Mouse (Mus musculus) cerebellum, adult 18-20 months (tissue): ENCODE measurements at regions not wholly inside any gene's neighbourhood (a gene's known extent, or its start where the extent isn't known, plus 50 kb on each side); places are given as distances from the start of the nearest gene placed in this dataset.

Experiments used
- DNase-seq, 2 experiments: peaks; one replicate each; pipeline ENCODE4 v3.0.0; 2021

DNA sequence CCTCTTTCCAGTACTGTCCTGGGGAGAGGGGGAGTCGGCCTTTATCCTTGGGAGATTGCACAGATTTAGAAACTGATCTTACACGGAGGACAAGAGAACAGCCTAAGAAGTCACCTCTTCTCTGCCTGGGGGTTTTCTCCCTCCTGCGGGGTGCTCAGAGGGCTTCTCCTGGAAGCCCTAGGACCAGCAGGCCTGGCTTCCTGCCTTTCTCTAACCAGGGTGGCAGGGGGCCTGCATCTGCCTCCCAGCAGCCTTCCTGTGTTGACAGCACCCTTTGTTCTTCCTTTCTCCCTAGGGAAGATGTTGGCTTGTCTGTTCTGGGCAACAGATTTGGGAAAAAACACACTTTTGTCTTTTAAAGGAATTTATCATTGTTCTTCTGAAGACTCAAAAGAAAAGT is 153.0 kb upstream of the Tgfbr2 start:
- no peak for DNase-seq

DNA sequence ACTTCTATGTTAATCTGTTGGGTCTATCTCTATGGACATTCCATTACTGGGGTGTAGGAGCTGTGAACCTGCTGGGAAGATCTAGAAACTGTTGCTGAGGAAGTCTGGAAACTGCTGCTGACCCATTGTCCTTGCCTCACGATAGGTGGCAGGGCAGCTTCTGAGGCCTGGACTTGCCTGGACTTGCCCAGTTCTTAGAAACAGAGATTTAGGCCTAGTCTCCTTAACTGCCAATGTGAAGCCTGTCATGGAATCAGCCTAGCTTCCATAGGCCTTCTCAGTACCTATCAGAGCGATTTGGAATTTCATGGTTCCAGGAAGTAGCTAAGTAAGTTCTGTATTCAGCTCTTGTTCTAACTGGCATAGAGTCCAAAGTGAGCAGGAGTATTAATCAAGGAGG is 151.9 kb upstream of the Tgfbr2 start:
- DNase-seq, result no peak

DNA sequence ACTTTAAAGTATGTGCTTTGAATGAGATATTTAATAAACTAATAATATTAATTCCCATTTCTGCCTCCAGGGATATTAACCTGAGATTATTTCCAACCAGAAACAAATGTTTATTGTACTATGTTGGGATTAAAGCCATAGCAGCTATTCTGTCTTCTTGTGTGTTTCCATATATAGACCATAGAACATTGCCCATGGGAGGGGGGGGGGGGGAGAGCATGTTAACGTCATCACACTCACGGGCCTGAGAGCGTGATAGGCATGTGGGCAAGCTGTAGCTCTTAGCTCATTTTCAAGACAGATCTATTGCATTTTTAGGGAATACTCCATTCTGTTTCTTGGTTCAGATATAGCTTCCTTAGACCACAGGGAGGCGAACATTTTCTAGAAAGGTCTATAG is 149.8 kb upstream of the Tgfbr2 start:
- DNase-seq, result no peak

DNA sequence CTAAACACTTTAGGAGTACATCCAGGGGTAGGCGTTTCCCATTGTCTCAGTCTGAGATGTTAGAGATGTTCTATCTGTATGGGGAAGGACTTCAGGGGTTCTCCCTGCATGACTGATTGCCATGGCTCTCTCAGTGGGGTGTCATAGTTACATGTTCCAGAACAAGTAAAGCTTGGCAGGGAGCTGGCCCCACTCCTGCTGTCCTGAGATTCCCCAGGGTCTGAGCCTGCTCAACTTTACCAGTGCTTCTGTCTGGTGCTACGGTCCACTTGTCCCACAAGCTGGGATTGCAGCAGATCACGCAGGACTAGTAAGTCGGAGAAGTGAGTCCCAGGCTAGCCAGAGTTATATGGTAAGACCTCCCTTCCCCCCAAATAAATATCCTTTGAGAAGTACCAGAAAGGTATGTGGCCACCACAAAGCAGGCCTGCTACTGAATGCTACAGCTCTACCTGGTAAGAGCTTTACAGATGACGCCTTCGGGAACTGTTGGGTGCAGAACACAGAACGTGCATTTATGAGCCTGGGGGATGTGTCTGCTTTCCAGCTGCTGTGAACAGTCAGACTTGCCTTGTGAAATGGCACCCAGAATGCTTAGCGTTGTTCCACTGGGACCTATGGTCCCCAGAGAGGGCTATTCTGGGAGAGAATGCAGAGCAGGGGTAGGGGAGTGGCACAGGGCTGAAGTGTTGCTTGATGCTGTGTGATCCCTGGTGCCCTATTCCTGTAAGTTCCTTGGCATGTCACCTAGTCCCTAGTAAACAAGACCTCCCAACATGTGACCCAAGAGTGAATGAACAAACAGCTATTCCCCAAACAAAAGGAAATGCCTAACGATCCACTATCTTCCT is 148.9 kb upstream of the Tgfbr2 start:
- DNase-seq, result no peak

DNA sequence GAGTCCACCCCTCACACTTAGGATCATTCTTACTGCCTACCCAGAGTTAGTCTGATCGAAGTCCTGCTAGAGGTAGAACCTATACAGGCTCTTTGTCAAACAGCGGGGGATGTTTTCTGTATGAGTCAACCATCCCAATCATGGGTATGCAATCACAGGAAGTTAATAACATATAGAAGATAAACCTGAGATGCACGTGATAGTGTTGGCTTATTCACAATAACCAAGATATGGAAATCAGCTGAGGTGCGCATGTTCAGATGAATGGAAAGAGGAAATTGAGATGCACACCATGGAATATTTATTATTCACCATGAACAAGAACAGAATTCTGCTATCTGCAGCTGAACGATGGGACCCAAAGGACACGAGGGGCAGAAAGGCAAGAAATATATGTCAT is 146.7 kb upstream of the Tgfbr2 start:
- DNase-seq, result no peak

DNA sequence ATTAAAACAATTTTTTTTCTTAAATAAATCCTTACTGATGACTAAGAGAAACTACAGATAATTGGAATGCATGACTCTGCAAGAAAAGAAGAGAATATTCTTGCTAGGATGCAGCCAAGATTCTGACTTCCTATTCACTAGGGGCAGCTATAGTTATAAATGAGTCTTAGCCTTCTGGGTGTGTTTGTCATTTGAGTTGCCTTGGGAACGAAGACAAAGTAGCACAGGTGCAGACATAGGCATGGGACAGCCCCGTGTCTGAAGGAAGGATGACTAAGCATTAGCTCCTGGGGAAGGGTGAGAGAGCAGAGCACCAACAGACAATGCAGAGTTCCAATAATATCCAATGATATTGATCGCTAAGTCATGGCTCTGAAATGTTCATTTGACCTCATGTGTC is 144.3 kb upstream of the Tgfbr2 start:
- DNase-seq, result no peak

DNA sequence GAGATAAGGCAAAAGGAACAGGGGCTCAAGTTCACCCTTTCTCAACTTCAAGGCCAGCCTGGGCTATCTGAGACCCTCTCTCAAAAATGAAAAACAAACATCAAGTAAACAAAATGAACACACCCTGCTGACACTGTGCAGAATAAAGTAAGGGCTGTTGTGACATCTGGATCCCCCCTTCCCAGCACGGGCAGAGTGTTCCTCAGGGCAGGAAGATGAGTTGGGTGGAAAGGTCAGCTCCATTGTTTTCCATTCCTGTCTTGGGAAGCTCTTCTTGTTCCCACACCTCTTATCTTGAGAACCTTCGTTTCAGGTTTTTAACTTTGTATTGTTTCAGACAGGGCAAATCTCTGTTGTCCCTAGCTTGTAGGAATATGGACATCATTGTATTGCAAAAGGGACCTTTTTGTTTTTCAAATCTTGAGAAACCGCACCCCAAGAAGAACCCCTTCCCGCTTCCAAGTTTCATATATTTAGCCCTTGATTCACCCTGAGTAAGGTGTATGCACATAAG is 141.5 kb upstream of the Tgfbr2 start:
- no peak for DNase-seq

DNA sequence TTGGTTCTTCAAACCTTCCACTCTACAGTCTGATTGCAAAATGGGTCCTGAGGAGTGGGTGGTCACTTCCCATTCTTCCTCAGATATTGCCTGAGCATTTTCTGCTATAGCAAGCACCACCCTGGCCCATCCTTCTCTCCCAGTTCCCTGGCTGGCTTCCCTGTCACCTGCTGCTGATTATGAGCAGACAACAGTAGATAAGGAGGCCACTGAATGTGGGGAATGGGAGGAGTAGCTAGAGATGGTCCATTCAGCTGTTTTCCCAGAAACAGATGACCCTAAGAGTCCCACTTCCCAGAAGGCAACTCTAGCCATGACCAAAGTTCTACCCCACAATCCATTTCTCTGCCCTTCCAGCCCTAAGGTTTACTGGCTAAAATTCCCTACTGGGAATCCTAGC is 139.6 kb upstream of the Tgfbr2 start:
- DNase-seq, result no peak

DNA sequence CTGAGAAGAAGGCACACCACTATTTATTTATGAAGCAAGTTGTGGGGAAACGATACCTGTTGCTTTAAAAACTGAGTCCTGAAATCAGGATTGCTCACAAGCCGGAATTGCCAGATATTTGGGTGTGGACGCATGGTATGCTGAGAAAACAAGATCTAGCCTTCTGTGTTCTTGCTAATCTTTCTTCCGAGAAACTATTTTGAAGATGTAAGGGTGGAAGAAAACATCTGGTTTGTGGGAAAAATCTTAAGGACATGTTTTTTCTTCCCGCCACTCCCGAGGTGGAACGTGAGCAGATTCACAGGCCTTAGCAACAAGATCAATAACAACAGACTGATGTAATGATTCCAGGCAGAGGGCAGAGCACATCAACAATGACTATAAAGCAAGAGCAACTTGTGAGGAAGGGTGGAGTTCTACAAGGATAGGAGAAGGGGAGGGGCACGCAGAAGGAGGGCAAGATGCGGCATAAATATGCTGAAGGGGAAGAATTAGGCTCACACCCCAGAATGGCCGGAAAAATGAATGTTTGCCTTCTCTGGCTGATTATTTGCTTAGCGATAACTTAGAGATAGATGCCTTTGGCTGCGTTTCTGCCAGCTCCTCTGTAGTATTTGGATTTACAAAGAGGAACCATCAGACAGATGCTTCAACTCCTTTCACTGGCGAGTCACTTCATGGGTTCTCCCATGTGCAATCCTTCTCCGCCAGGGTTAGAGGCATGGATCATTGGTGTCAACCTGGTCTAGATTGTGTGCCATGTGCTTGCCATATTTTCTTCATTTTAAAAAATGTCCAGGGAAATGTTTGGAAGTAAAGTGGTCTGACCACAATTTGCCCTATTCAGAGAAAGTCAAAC is 139.0 kb upstream of the Tgfbr2 start:
- no peak for DNase-seq

DNA sequence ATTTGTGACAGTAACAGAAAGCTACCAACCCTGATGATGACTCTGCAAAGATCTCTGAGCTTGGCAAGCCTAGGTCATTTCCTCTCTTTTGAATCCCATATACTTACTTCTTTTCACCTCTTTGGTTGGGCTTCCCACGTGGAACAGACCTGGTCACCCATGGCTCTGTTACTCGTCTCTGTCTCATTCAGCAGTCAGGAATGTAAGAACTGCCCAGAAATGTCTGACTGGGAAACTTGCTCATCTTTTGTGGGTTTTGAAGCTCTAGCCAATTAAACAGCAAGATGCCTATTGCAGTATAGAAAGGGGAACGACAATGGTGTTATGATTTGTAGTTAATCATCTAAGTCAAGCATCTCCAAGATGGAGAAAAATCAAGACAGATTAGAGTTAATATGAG is 136.2 kb upstream of the Tgfbr2 start:
- no peak for DNase-seq

DNA sequence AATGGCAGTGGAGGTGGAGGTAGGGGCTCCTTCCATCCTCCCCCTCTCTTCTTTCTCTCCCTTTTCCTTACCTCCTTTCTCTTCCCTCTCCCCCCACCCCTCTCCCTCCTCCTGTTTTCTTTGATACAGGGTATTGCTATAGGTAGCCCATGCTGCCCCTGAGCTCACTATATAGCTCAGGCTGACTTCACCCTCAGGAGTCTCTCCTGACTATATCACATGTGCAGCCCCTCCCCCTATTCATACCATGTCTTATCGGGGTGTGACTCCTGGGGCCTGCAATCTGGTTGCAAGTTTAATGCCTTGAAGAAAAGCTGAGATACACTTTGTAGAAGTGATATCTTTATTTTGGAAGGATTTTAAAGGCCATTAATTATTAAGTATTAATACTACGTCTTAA is 126.4 kb upstream of the Tgfbr2 start:
- DNase-seq, result no peak

DNA sequence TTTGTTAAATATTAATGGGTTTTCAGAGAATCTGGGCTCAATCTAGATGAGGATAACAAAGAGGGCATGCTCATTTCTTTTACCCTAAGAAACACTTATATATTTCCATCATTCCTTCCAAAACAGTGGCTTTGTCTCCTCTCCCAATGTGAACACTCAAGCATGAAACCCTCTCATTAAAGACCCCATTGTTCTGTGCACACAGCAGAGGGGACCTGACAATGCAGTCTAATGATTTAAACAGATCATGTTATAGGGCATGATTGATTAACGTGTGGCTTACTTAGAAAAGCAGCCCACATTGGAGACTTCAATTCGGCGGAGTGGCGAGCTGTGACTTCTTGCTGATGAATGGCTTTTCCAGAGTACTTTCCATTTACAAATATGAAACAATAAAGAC is 123.6 kb upstream of the Tgfbr2 start:
- DNase-seq, result no peak

DNA sequence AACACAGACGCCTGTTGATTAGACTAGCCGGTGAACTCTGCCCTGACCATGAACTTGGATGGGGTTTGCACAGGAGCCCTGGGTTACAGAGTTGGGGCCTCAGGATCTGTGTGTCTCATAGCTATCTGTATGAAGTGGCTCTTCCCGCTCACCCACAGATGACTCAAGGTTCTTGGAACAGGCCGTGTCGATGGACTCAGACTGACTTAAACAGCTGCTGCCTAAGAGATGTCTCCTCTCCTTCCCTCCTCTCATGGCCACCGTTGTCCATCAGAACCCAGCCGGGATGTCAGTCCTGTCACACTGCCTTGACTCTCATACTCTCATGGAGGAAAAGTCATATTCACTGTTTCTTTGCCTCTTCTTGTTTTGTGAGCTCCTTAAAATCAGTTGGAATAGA is 121.2 kb upstream of the Tgfbr2 start:
- DNase-seq, result no peak

DNA sequence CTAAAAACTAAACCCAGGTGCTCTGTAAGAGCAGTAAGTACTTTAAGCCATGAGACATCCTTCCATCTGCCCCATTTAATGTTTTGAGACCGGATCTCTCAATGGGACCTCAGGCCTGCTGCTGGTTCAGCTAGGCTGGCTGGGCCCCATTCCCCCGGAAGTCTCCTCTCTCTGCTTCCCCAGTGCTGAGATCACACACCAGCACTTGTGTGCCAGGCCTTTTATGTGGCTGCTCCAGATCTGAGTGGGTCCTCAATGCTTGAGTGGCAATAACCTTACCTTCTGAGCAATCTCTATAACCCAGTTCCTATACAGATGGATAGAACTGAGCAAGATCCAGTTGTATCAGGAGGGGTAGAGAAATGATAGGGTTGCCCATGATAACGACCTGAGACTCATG is 118.9 kb upstream of the Tgfbr2 start:
- no peak for DNase-seq

DNA sequence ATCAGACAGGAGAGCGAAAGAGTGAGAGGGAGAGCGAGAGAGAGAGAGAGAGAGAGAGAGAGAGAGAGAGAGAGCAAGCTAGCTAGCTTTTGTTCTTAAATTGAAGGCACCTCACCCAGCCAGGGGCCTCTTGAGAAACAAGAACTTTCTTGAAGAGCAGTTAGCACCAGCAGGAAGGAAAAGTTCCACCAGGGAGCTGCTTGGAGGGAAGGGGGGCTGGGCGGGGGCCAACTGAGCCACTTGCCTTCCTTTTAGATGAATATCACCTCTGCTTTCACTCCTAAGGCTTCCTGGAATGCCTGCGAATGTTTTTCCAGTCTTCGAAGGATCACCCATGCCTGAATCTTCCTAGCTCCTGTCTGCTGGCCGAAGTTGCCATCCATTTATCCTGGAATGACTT is 118.0 kb upstream of the Tgfbr2 start:
- DNase-seq, result no peak

DNA sequence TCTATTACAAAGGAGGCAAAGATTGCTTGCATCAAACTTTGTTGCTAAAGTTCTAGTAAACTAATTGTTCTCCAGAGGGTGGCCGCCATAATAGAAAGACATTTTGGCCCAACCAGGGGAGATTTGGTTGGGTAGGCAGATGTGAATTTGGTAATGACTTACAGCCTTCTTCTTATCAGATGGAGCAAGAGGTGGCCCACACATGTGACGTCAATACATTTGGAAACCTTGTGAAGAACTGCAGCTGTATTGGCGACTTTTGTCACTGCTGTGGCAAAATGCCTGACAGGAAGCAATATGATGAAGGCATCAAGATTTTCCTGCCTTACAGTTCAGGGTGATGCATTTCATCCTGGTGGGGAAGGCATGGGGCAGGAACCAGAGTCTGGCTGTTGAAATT is 116.5 kb upstream of the Tgfbr2 start:
- DNase-seq, result no peak

DNA sequence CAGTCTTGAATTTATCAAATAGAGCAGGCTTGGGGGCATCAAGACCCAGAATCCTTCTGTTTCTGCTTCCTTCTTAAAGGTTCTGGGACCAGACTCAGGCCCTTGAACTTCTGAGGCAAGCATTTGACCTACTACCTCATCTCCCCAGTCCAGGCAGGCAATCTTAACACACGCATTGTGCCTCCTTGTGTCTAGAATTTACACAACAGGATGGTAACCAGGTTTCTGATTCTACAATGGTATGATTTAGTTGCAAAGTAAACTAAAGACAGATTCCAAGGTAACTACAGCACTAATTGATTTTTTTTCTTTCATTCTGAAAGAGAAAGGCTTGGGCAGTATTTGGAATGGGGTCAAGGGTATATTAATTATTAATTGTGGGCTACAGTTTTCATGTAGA is 115.7 kb upstream of the Tgfbr2 start:
- no peak for DNase-seq

DNA sequence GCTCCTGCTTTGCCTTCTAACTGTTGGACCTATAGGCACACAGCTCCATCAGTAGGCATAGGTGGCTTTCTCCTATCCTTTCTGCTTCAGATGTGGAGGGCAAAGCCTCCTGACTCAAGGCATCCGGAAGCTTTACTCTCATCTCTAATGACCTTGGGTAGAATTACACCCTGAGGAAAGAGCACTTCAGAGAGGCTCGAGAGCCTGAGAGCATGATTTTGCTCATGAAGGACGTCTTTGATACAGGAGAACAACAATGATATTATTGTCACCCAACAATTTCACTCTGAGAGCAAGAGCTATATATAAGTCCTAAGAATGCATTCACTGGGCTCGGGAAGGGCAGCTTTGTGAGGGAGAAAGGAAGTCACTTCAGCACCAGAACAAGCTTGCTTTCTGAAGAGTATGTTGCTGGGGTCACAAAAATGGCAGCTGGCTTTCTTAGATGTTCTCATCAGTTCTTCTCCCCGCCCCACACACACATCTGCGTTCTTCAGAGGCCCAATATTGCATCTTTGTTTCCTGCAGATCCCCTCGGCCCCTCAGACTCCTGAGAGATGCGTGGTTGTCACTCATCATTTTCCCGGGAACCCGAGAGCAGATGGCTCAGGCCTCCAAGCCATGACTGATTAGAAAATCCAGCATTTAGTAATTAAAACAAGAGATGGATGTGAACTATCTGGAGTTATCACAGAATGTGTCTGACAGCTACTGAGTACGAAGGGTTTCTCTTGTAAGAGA is 110.7 kb upstream of the Tgfbr2 start:
- DNase-seq, result no peak

DNA sequence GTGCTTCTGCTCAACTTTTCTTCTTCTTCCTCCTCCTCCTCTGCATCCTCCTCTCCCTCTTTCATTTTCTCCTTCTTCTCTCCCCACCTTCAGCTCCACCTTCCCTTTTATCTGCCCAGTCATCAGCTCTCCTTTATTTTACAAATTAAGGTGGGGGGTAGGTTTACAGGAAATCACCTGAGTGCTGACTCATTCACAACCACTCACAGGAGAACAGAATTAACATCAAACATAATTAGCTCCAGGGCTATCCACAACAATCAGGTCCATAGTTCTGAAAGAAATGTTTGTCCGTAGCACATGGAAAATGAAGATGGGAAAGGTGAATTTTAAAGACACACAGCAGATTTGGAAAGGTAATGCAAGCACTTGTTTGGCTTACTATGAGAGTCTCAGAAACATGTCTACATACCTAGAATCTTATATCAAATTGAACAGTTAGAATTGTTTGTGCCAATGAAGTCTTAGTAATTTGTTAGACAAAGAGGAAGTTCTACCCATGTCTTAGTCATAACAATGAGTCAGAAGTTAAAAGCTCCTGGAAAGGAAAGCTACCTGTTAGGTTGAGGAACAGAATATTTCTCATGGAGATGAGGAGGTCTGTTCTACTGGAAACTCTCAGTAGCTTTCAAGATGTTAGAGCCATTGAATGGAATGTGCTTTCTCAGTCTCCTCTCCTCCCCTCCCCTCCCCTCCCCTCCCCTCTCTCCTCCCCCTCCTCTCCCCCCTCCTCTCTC is 108.8 kb upstream of the Tgfbr2 start:
- DNase-seq, result no peak

DNA sequence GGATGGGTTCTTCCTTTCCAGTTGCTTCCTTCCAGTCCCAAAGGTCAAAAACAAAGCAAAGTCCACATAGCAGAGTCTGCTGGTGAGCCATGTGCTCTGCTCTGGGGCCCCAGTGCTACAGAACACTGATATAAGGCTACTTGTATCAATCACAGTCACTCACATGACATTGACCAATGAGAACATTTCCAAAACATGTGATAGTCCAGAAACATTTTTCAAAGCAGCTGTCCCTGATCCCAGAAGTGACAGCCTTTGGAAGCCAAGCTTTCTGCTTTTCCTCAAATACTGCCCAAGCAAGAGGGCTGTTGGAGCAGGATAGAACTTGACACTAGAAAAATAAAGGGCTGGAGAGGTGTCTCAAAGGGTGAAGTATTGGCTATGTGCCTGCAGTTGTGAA is 106.5 kb upstream of the Tgfbr2 start:
- no peak for DNase-seq

DNA sequence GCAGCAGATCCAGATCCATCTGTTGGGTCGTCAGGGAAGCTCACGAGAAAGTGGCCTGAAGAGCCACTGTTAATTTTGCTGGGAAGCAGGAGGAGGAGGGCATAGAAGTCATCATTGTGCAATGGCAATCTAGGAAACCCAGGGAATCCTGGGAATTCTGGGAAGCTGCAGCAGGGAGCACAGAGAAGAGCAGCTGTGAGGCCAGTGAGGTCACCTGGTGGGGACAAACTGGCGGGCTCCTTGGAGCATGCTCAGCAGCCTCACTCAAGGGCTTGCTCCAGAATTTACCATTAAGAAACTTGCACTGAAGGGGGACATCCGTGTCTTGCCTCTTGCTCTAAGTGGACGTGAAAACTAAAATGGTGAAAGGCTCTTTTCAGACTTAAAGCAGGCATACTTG is 105.0 kb upstream of the Tgfbr2 start:
- DNase-seq, result no peak

DNA sequence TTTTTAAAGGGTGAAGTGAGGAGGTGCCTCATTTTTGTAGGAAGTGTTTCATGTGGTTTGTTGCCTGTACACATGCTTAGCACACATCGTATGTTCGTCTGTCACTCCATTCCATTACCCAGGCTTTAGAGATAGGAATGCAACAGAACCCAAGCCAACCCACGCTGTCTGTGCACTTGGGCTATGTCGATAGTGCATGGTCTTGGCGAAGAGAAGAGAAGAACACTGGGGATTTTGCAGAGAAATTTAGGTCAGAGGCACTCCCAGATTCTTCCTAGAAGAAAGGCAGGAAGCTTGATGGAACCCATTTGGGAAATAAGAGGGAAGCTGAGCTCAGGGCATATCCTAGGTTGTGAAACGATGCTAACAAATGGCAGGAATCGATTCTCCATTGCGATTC is 103.7 kb upstream of the Tgfbr2 start:
- no peak for DNase-seq

DNA sequence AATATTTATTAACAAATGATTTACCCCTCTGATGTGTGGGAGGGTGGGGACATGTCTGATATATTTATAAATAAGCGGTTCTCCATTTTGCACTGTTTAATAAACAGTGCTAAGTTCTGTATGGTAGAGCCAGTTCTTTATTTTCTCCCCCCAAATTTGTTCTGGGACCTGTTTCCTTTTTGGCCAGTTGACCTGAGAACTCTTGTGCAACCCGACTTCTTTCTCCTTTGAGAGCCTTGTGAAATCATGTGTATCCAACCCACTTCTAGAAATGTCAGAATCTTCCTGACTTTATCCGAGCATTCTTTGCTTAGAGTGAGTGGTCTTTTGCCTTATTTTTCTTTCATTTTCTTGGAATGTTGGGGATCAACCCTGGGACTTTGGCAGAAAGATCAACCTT is 102.6 kb upstream of the Tgfbr2 start:
- DNase-seq, result no peak
